Mouse (Mus musculus): Measurements from ENCODE around the gene Naa35. TPM values are rescaled to one million over a fixed set of nuclear protein-coding genes. Genes with fewer than 3 reads are reported as not detected.

The Naa35 gene
- total RNA-seq, 4 experiments from 2014 or later = 77.4 to 98.8 (median 91.4) TPM

DNA sequence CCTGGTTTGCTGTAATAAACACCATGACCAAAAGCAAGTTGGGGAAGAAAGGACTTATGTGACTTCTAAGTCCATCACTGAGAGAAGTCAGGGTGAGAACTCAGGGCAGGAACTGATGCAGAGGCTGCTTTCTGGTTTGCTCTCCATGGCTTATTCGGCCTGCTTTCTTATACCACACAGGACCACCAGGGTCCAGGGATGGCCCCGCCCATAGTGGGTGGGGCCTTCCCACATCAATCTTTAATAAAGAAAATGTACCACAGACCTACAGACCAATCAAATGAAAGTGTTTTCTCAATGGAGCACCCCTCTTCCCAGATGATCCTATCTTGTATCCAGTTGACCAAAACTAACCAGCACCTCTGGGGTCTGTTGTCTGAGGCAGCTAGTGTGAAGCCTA, 86.5 kb downstream of the Naa35 start:
- DNase-seq (ENCODE audit: low spot score) = no peak

DNA sequence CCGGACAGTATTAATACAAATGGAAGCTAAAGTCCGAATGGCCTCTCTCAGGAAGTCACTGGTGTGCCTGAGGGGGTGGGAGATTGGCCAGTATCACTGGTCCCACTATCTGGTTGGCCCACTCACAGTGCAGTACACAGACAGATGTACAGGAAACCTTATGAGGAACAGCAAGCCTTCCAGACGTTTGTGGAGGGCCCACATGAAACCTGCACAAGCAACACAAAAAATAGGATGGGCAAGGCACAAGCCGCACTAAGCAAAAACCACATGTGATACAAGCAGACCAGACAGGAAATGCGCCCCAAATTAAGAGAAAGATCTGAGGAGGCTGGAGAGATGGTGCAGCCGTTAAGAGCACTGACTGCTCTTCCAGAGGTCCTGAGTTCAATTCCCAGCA, 87.2 kb downstream of the Naa35 start:
- DNase-seq (ENCODE audit: low spot score) = no peak

DNA sequence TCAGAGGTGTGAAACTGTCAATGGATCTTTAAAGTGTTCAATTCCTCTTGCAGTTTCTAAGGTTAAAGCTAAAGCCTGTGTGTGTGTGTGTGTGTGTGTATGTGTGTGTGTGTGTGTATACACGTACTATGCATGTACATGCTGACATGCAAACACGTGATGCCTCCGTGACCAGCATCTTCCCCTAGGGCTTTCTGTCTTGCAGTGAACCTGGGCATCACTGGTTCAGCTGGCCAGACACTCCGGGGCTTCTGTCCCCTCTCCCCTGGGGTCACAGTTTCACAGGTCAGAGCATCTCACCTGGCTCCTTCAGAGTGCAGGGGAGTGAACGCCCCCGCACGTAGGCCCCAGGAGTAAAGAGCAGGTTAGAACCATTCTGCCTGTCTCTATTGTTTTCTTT, 88.5 kb downstream of the Naa35 start:
- no peak for DNase-seq (ENCODE audit: low spot score)

DNA sequence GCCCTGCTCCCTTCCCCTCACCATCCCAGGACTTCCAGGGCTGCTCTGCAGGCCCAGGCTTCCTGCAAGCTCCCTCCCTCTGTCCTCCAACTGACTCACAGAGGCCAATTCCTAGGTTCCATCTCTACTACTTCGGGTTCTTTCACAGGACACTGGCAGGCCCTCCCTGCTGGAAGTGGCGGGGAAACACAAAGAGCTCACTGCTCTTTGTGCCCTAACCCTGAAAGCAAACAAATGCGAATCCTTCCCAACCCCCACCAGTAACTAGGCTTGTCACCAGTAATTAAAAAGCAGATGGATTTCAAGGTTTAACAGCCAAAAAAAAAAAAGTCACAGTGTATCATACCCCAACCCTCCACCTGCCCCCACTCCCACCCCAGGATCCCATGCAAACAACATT, 89.2 kb downstream of the Naa35 start:
- no peak for DNase-seq (ENCODE audit: low spot score)

DNA sequence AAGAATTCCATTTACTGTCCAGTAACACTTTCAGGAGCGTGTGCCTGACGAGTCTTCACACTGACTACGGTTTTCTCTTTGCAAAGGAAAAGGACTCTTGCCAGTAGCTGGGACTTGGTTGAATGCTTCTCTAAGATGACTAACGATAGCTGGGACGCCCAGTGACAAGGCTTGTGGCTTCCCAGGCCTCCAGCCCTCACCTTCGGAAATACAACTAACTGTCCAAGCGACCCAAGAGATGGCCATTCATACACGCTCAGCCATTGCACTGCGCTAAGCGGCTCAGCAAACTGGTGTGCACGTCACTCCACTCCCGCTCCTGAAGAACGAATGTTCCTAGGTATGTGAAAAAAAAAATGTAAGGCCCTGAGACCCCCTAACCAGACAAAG, 89.7 kb downstream of the Naa35 start:
- no peak for DNase-seq (ENCODE audit: low spot score)

DNA sequence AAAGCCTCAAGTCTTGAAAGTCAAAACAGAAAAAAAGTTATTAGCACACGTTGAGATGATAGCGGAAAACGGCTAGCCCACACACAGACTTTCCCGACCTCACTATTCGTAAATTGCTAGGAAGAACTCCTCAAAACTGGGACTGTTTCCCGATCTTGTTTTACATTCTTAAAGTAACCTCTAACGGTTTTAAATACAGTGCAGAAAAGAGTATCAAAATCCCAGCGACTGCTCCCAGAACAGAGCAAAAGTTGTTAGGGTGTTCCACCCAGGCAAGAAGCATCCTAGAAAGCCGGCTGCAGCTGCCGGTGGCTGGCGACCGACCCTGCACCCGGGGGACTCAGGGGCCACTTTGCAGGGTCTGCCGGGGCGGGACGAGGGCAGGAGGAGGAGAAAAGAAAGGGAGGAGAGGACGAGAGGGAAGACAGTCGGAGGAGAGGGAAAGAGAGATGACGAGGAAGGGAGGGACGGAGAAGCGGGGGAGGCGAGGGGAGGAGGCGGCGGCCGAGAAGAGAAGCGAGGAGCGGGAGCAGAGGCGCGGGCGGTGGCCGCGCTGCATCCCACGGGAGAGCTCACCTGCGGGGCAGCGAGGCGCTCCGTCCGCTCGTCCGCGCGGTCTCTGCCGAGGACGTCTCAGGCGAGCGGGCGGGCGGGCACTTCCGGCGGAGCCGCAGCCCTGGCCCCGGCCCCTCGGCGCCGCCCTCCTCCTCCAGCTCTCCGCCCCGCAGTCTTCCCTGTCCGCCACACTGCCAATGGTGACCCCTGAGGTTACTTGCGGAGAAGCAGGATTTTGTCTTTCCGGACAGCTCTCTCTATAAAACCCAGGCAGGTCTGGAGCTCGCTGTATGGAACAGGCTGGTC, 90.3 kb downstream of the Naa35 start, which contains the start of gene Golm1:
Golm1 (minus strand) TSS at position 661 of the 861 bp plus-strand sequence.
- DNase-seq (ENCODE audit: low spot score) = peak; percentile 34

DNA sequence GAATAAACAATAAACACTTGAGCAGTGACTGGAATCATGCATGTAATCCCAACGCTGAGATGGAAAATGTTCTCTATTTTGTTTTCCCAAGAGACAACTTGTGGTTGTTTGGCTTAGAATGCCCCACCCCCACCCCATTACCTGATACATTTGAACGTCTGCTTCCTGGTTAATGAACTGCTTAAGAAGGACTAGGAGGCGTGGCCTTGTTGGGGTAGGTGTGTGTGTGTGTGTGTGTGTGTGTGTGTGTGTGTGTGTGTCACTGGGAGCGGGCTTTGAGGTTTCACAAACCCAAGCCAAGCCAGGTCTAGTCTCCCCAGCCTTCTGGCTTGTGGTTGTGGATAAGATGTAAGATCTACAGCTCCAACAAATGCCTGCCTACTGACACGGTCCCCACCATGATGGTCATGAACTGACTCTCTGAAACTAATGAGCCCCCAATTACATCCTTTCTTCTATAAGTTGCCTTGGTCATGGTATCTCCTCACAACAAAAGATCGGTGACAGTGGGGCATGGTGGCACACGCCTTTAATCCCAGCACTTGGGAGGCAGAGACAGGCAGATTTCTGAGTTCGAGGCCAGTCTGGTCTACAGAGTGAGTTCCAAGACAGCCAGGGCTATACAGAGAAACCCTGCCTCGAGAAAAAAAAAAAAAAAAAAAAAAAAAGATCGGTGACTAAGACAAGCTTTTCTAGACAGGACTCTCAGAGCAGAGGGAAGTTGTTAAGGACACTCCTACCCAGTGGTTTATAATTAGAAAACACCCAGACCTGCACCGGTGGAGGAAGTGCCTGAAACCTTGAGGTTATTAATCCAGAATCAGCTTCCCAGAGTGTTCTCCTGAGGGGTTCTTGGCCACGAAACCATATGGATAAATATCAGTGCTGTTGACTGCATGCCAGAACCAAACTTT, 91.5 kb downstream of the Naa35 start:
- no peak for DNase-seq (ENCODE audit: low spot score)

DNA sequence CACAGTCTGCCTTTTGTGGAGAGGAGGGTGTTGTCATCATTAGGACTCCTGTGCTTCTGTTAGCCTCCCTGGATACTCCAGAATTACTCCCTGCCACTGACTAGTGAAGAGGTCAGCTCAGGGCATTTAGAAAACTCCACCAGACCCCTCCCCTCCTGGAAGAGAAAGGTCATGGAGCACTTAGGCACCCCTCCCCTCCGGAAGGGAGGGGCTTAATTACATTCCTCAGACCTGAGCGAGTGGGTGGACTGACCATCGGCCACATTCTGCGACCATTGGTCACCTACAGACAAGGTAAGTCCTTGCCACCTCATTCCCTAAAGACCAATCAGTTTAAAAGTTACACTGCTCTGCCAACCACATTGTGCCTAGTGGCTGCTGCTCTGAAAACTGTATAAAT, 94.2 kb downstream of the Naa35 start:
- DNase-seq (ENCODE audit: low spot score) = no peak

DNA sequence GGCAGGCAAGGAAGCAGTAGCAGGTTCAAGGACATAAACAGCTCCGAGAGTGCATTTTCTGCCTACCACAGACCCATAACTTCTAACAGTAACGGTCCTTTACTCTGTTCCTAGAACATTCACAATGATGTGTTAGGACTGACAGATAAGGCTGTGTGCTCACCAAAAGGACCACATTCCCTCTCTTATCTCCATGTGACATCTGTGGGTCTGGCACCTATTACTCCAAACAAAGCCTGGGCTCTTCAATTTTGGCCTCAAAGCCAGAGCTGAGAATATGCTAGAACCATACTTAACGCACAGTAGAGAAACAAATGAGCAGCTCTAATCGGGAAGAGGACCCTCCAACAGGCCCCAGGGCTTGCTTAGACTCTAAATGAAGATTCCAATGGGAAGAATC, 94.8 kb downstream of the Naa35 start:
- DNase-seq (ENCODE audit: low spot score) = no peak

DNA sequence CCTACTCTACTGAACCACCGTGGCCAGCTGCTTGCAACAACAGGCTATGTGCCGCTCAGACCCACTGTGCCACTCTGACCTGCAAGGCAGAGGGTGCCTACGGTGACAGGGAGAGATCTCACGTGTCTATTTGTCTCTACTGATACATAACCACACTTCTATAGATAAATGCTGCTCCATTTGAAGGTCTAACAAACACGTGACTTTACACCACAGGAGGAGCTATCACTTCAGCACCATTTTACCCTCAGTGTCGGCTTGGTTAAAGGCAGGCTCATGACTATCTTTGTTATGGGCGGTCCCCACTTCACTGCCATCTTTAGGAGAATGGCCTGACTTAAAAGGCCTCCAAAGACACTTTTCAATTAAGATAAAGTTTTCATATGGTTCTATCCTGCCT, 97.6 kb downstream of the Naa35 start:
- no peak for DNase-seq (ENCODE audit: low spot score)

DNA sequence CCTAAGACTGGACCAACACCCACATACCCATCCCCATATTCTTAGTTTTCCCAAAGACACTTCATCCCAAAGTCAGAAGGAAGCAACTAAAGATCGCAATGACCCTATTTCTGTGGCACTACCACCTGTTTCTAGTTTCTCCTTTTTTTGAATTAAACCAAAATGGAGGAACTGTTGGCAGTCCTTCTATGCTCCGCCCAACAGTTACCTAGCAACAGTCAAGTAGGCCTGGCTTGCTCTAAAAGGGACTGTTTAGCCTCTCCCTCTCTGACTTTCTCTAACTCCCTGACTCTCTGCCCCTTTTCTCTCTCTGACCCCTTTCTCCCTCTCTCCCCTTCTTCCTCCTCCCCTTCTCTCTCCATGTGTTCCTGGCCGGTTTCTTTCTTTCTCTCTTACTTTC, 100.2 kb downstream of the Naa35 start:
- no peak for DNase-seq (ENCODE audit: low spot score)

Other genes with a start within 250 kb of the Naa35 start
- 100 to 1,000 TPM; 109 to 172 (median 146) TPM for gene Agtpbp1, start within 50 bp of the Naa35 start, total RNA-seq (2022)
- 10 to 100 TPM; 12.3 to 17.9 (median 14.4) TPM for gene Golm1, start 90.6 kb downstream of the Naa35 start, total RNA-seq (2022)
- gene 4921517D22Rik, start 108.8 kb downstream of the Naa35 start, total RNA-seq (2022) = not detected
- not detected for gene Spata31d1a, start 125.1 kb downstream of the Naa35 start, total RNA-seq (2022)
- gene Spata31d1b, start 127.0 kb downstream of the Naa35 start, total RNA-seq (2022) = not detected
- not detected for gene Spata31d1d, start 146.5 kb downstream of the Naa35 start, total RNA-seq (2022)
- not detected for gene 1700014D04Rik, start 161.5 kb downstream of the Naa35 start, total RNA-seq (2022)
- 100 to 1,000 TPM; 215 to 235 (median 226) TPM for gene Isca1, start 184.6 kb downstream of the Naa35 start, total RNA-seq (2022)
- not detected for gene Gm49354, start 197.0 kb downstream of the Naa35 start, total RNA-seq (2022)
- gene Tut7, start 237.9 kb downstream of the Naa35 start, total RNA-seq (2022) = 10 to 100 TPM; 35.5 to 42.0 (median 39.5) TPM